Mouse (Mus musculus) forebrain, embryonic 16.5 days (tissue): ENCODE results near the gene Pemt. TPM values are rescaled to one million over a fixed set of nuclear protein-coding genes. Genes with fewer than 3 reads are reported as not detected.

Source experiments
- ATAC-seq: fragments of 200-750 bp; cut with Nextera tagmentation; 2 replicates; pipeline ENCODE4 v1.8.0; 2017; ENCODE audit warnings: mild to moderate bottlenecking, moderate library complexity
- H3K27ac ChIP-seq: fragments of 300-500 bp; sonication (generic); 2 replicates; pipeline ENCODE4 v1.5.1; 2014; ENCODE audit warnings: low read length, control low read depth
- H3K27me3 ChIP-seq: fragments of 300-500 bp; sonication (generic); replicated peaks from 2 replicates; pipeline ENCODE4 v1.6.1; 2014; ENCODE audit warnings: low read length; ENCODE audit not compliant: control insufficient read depth, insufficient read depth
- H3K36me3 ChIP-seq: fragments of 300-500 bp; sonication (generic); 2 replicates; pipeline ENCODE4 v1.6.1; 2014; ENCODE audit not compliant: control insufficient read depth, insufficient read depth
- H3K4me1 ChIP-seq: fragments of 300-500 bp; sonication (generic); replicated peaks from 2 replicates; pipeline ENCODE4 v1.6.1; 2014; ENCODE audit warnings: low read length; ENCODE audit not compliant: control insufficient read depth, insufficient read depth
- H3K4me2 ChIP-seq: fragments of 300-500 bp; sonication (generic); 2 replicates; pipeline ENCODE4 v1.6.1; 2014; ENCODE audit warnings: mild to moderate bottlenecking, low read length, control low read depth
- H3K4me3 ChIP-seq: fragments of 300-500 bp; sonication (generic); replicated peaks from 2 replicates; pipeline ENCODE4 v1.5.1; 2014; ENCODE audit warnings: mild to moderate bottlenecking, low read length, control low read depth
- H3K9ac ChIP-seq: fragments of 300-500 bp; sonication (generic); replicated peaks from 2 replicates; pipeline ENCODE4 v1.6.1; 2014; ENCODE audit warnings: low read depth, low read length, control low read depth
- H3K9me3 ChIP-seq: fragments of 300-500 bp; sonication (generic); 2 replicates; pipeline ENCODE4 v1.6.1; 2016; ENCODE audit warnings: low read length; ENCODE audit not compliant: control insufficient read depth
- WGBS: fragments of 180-500 bp; shearing (Covaris S2); extraction: QIAGEN DNeasy Blood & Tissue Kit; methylation state at CpG from one replicate; pipeline ENCODE4 v1.1.7; 2014; 5-methylcytosine and 5-hydroxymethylcytosine counted together
- polyA plus RNA-seq: library from polyadenylated mRNA; unstranded; fragments of >200 nt; fragmentation: Nextera tagmentation; extraction: Ambion mirVana; gene quantifications from 2 replicates; pipeline ENCODE4 v1.2.1, GENCODE M21; 2015

The Pemt gene
- polyA plus RNA-seq, 1 experiment from 2014 or later = 7.9 TPM

- Histone ChIP-seq H3K27me3 (no peaks in the 10 kb centered on the region), H3K4me1 (peaks cover 9% of the 10 kb centered on the region), H3K27ac (no peak overlapping the region), H3K9me3 (no peaks in the 10 kb centered on the region), H3K9ac (no peak overlapping the region), H3K36me3 (no peaks in the 10 kb centered on the region), H3K4me2 (no peak overlapping the region), H3K4me3 (no peak overlapping the region)
- no peak for ATAC-seq
- WGBS = 67% methylated on average over 3 of the region's 3 CpGs
Measured at GRCm38 (mm10) chr11:60011516-60011915, 34.8 kb downstream of the Pemt start.

GRCm38 (mm10) chr11:60009451-60009850 is 36.8 kb downstream of the Pemt start:
- H3K4me1 ChIP-seq = peaks cover 9% of the 10 kb centered on the region
- H3K27ac ChIP-seq = no peak overlapping the region
- no peaks in the 10 kb centered on the region for H3K27me3 ChIP-seq
- H3K4me3 ChIP-seq = no peak overlapping the region
- H3K9ac ChIP-seq = no peak overlapping the region
- no peak overlapping the region for H3K4me2 ChIP-seq
- H3K36me3 ChIP-seq = no peaks in the 10 kb centered on the region
- no peaks in the 10 kb centered on the region for H3K9me3 ChIP-seq
- ATAC-seq = no peak
- WGBS = 28% methylated on average over 3 of the region's 3 CpGs

- Histone ChIP-seq H3K27me3 (no peaks in the 10 kb centered on the region), H3K36me3 (no peaks in the 10 kb centered on the region), H3K4me1 (peaks cover 9% of the 10 kb centered on the region), H3K4me2 (no peak overlapping the region), H3K27ac (no peak overlapping the region), H3K4me3 (no peak overlapping the region), H3K9me3 (no peaks in the 10 kb centered on the region), H3K9ac (no peak overlapping the region)
- no peak for ATAC-seq
- 74% methylated on average over 3 of the region's 3 CpGs for WGBS
Measured at GRCm38 (mm10) chr11:60005866-60006265, 40.4 kb downstream of the Pemt start.

GRCm38 (mm10) chr11:60004716-60005115 is 41.6 kb downstream of the Pemt start:
- no peak overlapping the region for H3K4me3 ChIP-seq
- H3K27ac ChIP-seq = no peak overlapping the region
- no peak overlapping the region for H3K4me2 ChIP-seq
- H3K27me3 ChIP-seq = no peaks in the 10 kb centered on the region
- WGBS = 52% methylated on average over 6 of the region's 6 CpGs
- ATAC-seq = no peak
- no peaks in the 10 kb centered on the region for H3K36me3 ChIP-seq
- no peak overlapping the region for H3K9ac ChIP-seq
- H3K9me3 ChIP-seq = no peaks in the 10 kb centered on the region
- H3K4me1 ChIP-seq = peaks cover 6% of the 10 kb centered on the region; the same call in 1 of the 2 replicates

- ATAC-seq = no peak
- no peak overlapping the region for H3K27ac ChIP-seq
- no peak overlapping the region for H3K4me3 ChIP-seq
- H3K27me3 ChIP-seq = no peaks in the 10 kb centered on the region
- no peaks in the 10 kb centered on the region for H3K9me3 ChIP-seq
- H3K36me3 ChIP-seq = no peaks in the 10 kb centered on the region
- H3K4me1 ChIP-seq = no peaks in the 10 kb centered on the region
- H3K4me2 ChIP-seq = no peak overlapping the region
- WGBS = 78% methylated on average over 8 of the region's 8 CpGs
- no peak overlapping the region for H3K9ac ChIP-seq
Measured at GRCm38 (mm10) chr11:60003811-60004210, 42.5 kb downstream of the Pemt start.

GRCm38 (mm10) chr11:60001231-60001980 is 44.9 kb downstream of the Pemt start:
- ATAC-seq = no peak
- H3K9ac ChIP-seq = no peak overlapping the region
- no peaks in the 10 kb centered on the region for H3K9me3 ChIP-seq
- WGBS = 84% methylated on average over 5 of the region's 5 CpGs
- H3K4me2 ChIP-seq = no peak overlapping the region
- no peaks in the 10 kb centered on the region for H3K36me3 ChIP-seq
- H3K4me1 ChIP-seq = no peaks in the 10 kb centered on the region
- H3K27me3 ChIP-seq = no peaks in the 10 kb centered on the region
- H3K4me3 ChIP-seq = no peak overlapping the region
- no peak overlapping the region for H3K27ac ChIP-seq

GRCm38 (mm10) chr11:59994318-59994717 is 52.0 kb downstream of the Pemt start:
- 85% methylated on average over 9 of the region's 9 CpGs for WGBS
- no peak for ATAC-seq
- H3K36me3 ChIP-seq = no peaks in the 10 kb centered on the region

GRCm38 (mm10) chr11:59991365-59991764 is 54.9 kb downstream of the Pemt start:
- Histone ChIP-seq H3K27me3 (no peaks in the 10 kb centered on the region), H3K4me1 (no peaks in the 10 kb centered on the region), H3K9me3 (no peaks in the 10 kb centered on the region), H3K9ac (no peak overlapping the region), H3K4me3 (no peak overlapping the region), H3K36me3 (no peaks in the 10 kb centered on the region), H3K4me2 (no peak overlapping the region), H3K27ac (no peak overlapping the region)
- no peak for ATAC-seq
- 86% methylated on average over 8 of the region's 8 CpGs for WGBS

More at GRCm38 (mm10) chr11:59994318-59994717, 52.0 kb downstream of the Pemt start:
- Histone ChIP-seq H3K9me3 (no peaks in the 10 kb centered on the region), H3K4me2 (no peak overlapping the region), H3K27ac (no peak overlapping the region), H3K9ac (no peak overlapping the region), H3K4me1 (no peaks in the 10 kb centered on the region), H3K27me3 (no peaks in the 10 kb centered on the region), H3K4me3 (no peak overlapping the region)

- Histone ChIP-seq H3K27ac (no peak overlapping the region), H3K4me2 (no peak overlapping the region), H3K9ac (no peak overlapping the region), H3K4me1 (no peaks in the 10 kb centered on the region), H3K9me3 (no peaks in the 10 kb centered on the region), H3K27me3 (no peaks in the 10 kb centered on the region), H3K4me3 (no peak overlapping the region), H3K36me3 (no peaks in the 10 kb centered on the region)
- WGBS = 67% methylated on average over 1 of the region's 1 CpGs
- ATAC-seq = no peak
Measured at GRCm38 (mm10) chr11:59989406-59989805, 56.9 kb downstream of the Pemt start.

- 84% methylated on average over 5 of the region's 5 CpGs for WGBS
Measured at GRCm38 (mm10) chr11:59977831-59978230, 68.5 kb downstream of the Pemt start.

More at GRCm38 (mm10) chr11:59977831-59978230, 68.5 kb downstream of the Pemt start:
- H3K9ac ChIP-seq = no peak overlapping the region
- no peak overlapping the region for H3K27ac ChIP-seq
- H3K4me1 ChIP-seq = no peaks in the 10 kb centered on the region
- H3K9me3 ChIP-seq = no peaks in the 10 kb centered on the region
- ATAC-seq = no peak
- no peak overlapping the region for H3K4me2 ChIP-seq
- H3K27me3 ChIP-seq = no peaks in the 10 kb centered on the region
- H3K36me3 ChIP-seq = no peaks in the 10 kb centered on the region
- H3K4me3 ChIP-seq = no peak overlapping the region
